Mouse (Mus musculus): Measurements from ENCODE around the gene Syt3. TPM values are rescaled to one million over a fixed set of nuclear protein-coding genes. Genes with fewer than 3 reads are reported as not detected.

Gene Syt3
- polyA plus RNA-seq, 1 experiment from 2014 or later, result 0.57 TPM

DNA sequence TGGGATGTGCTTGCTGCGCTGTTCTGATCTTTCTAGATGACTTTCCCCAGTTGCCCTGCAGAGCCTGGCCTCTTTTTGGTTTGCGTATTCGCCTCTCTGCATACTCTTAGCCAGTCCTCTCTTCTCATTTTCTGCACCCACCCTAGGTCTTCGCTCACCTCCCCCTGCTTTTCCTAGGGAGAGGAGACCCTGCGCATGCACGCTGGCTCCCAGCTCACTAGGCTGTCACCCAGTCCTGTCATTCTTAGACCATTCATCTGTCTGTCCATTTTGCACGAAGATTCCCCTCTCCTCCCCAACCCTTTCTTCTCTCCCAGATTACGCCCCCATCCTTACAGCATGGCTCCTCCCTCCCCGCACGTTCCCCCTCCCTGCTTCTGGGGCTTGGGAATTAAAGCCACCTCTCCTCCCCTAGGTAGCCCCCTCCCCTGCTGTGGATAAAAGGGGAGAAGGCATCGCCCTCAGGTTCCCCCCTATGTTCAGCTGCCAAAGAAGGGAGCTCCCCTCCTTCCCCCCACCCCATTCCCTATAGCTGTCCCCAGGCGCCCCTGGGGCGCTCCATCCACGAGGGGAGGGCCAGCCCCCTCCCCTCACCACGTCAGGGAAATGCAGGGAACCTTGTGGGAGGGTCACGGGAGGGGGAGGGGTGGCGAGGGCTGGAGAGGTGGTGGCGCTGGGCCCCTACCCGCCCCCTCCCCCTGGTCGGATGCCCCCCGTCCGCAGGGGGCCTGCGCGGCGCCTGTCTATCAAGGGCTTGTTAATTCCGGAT is 24.8 kb upstream of the Syt3 start:
- WGBS, result 7% methylated on average over 21 of the region's 26 CpGs
- Histone ChIP-seq H3K9ac (ENCODE audit: low read length) (peak overlapping the region; percentile 80), H3K27ac (replicated peaks in 1 of 2; ENCODE audit: control insufficient read depth in 1 of 2, insufficient read depth in 1 of 2, low read depth in 2 of 2, low read length in 2 of 2) (peak overlapping the region in 1 of 2 experiments; percentile 66; a peak in 2 of 4 replicates), H3K4me3 (ENCODE audit: control insufficient read depth in 1 of 2, insufficient read depth in 1 of 2, low read depth in 1 of 2, low read length in 2 of 2) (peak overlapping the region; percentile 13 to 50), H3K4me2 (ENCODE audit: low read length) (peak overlapping the region; percentile 93), H3K9me3 (ENCODE audit: control insufficient read depth, low read length) (no peaks in the 10 kb centered on the region), H3K36me3 (ENCODE audit: control insufficient read depth, insufficient read depth, low read length) (no peaks in the 10 kb centered on the region), H3K27me3 (ENCODE audit: control insufficient read depth, insufficient read depth, low read length) (peaks cover 70% of the 10 kb centered on the region), H3K4me1 (ENCODE audit: control insufficient read depth in 2 of 2, insufficient read depth in 2 of 2, low read length in 2 of 2) (peaks cover 27 to 31% of the 10 kb centered on the region in 2 experiments)
- ATAC-seq (ENCODE audit: insufficient number of reproducible peaks, insufficient read depth, low FRiP score, low read depth), result no peak

- ATAC-seq (ENCODE audit: insufficient number of reproducible peaks, insufficient read depth, low FRiP score, low read depth), result peak; percentile 82
- peak overlapping the region; percentile 60 to 66; a peak in 3 of 4 replicates for H3K27ac ChIP-seq (replicated peaks in 1 of 2; ENCODE audit: control insufficient read depth in 1 of 2, insufficient read depth in 1 of 2, low read depth in 2 of 2, low read length in 2 of 2)
- WGBS, result under 1% methylated on average over 53 of the region's 54 CpGs
- H3K36me3 ChIP-seq (ENCODE audit: control insufficient read depth, insufficient read depth, low read length), result no peaks in the 10 kb centered on the region
- peaks cover 60% of the 10 kb centered on the region for H3K27me3 ChIP-seq (ENCODE audit: control insufficient read depth, insufficient read depth, low read length)
- peak overlapping the region; percentile 50 to 58 for H3K4me3 ChIP-seq (ENCODE audit: control insufficient read depth in 1 of 2, insufficient read depth in 1 of 2, low read depth in 1 of 2, low read length in 2 of 2)
- peaks cover 27 to 31% of the 10 kb centered on the region in 2 experiments for H3K4me1 ChIP-seq (ENCODE audit: control insufficient read depth in 2 of 2, insufficient read depth in 2 of 2, low read length in 2 of 2)
- H3K9me3 ChIP-seq (ENCODE audit: control insufficient read depth, low read length), result no peaks in the 10 kb centered on the region
- peak overlapping the region; percentile 93 for H3K4me2 ChIP-seq (ENCODE audit: low read length)
- peak overlapping the region; percentile 80 for H3K9ac ChIP-seq (ENCODE audit: low read length)
These were observed 23.8 kb upstream of the Syt3 start for GRCm38 (mm10) chr7:44359908-44360672.

- 12% methylated on average over 21 of the region's 21 CpGs for WGBS
- H3K27ac ChIP-seq (replicated peaks in 1 of 2; ENCODE audit: control insufficient read depth in 1 of 2, insufficient read depth in 1 of 2, low read depth in 2 of 2, low read length in 2 of 2), result no peak overlapping the region
- H3K9ac ChIP-seq (ENCODE audit: low read length), result no peak overlapping the region
- H3K36me3 ChIP-seq (ENCODE audit: control insufficient read depth, insufficient read depth, low read length), result no peaks in the 10 kb centered on the region
- H3K9me3 ChIP-seq (ENCODE audit: control insufficient read depth, low read length), result no peaks in the 10 kb centered on the region
- H3K4me1 ChIP-seq (ENCODE audit: control insufficient read depth in 2 of 2, insufficient read depth in 2 of 2, low read length in 2 of 2), result peaks cover 27 to 31% of the 10 kb centered on the region in 2 experiments
- peaks cover 53% of the 10 kb centered on the region for H3K27me3 ChIP-seq (ENCODE audit: control insufficient read depth, insufficient read depth, low read length)
- H3K4me3 ChIP-seq (ENCODE audit: control insufficient read depth in 1 of 2, insufficient read depth in 1 of 2, low read depth in 1 of 2, low read length in 2 of 2), result peak overlapping the region; percentile 50 to 58; a peak in 2 of 4 replicates
- ATAC-seq (ENCODE audit: insufficient number of reproducible peaks, insufficient read depth, low FRiP score, low read depth), result no peak
- peak overlapping the region; percentile 93 for H3K4me2 ChIP-seq (ENCODE audit: low read length)
These were observed 23.1 kb upstream of the Syt3 start for GRCm38 (mm10) chr7:44360792-44361301.

GRCm38 (mm10) chr7:44372678-44373077 is 11.2 kb upstream of the Syt3 start:
- Histone ChIP-seq H3K27ac (replicated peaks in 1 of 2; ENCODE audit: control insufficient read depth in 1 of 2, insufficient read depth in 1 of 2, low read depth in 2 of 2, low read length in 2 of 2) (no peak overlapping the region), H3K4me2 (ENCODE audit: low read length) (no peak overlapping the region), H3K4me1 (ENCODE audit: control insufficient read depth in 2 of 2, insufficient read depth in 2 of 2, low read length in 2 of 2) (peaks cover 10% of the 10 kb centered on the region in 2 experiments; a peak in 2 of 4 replicates), H3K27me3 (ENCODE audit: control insufficient read depth, insufficient read depth, low read length) (no peaks in the 10 kb centered on the region), H3K4me3 (ENCODE audit: control insufficient read depth in 1 of 2, insufficient read depth in 1 of 2, low read depth in 1 of 2, low read length in 2 of 2) (no peak overlapping the region), H3K9me3 (ENCODE audit: control insufficient read depth, low read length) (no peaks in the 10 kb centered on the region), H3K9ac (ENCODE audit: low read length) (no peak overlapping the region), H3K36me3 (ENCODE audit: control insufficient read depth, insufficient read depth, low read length) (no peaks in the 10 kb centered on the region)
- no peak for ATAC-seq (ENCODE audit: insufficient number of reproducible peaks, insufficient read depth, low FRiP score, low read depth)
- WGBS, result 83% methylated on average over 8 of the region's 8 CpGs

DNA sequence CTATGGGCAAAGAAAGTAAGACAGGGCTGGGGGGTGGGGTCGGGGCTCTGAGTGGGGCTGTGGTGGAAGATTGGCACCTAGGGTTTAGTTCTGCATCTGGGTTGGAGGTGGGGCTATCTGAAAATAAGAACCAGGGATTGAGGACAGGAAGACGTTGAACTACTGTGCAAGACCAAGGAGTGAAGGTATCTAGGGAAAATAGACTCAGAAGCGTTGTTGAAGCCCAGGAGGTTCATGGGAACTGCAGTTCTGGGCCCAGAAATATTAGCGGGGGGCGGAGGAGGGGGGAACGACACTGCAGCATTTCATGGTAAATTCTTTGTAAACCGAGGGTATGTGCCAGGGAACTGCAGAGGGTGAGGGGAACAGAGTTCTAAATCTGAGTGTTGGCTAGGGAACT is 10.4 kb upstream of the Syt3 start:
- peak overlapping the region; percentile 85 for H3K4me2 ChIP-seq (ENCODE audit: low read length)
- peak overlapping the region; percentile 54 to 60 for H3K4me3 ChIP-seq (ENCODE audit: control insufficient read depth in 1 of 2, insufficient read depth in 1 of 2, low read depth in 1 of 2, low read length in 2 of 2)
- H3K27ac ChIP-seq (replicated peaks in 1 of 2; ENCODE audit: control insufficient read depth in 1 of 2, insufficient read depth in 1 of 2, low read depth in 2 of 2, low read length in 2 of 2), result peak overlapping the region in 1 of 2 experiments; percentile 12; a peak in 1 of 4 replicates
- no peak for ATAC-seq (ENCODE audit: insufficient number of reproducible peaks, insufficient read depth, low FRiP score, low read depth)
- no peaks in the 10 kb centered on the region for H3K9me3 ChIP-seq (ENCODE audit: control insufficient read depth, low read length)
- peaks cover 13 to 15% of the 10 kb centered on the region in 2 experiments for H3K4me1 ChIP-seq (ENCODE audit: control insufficient read depth in 2 of 2, insufficient read depth in 2 of 2, low read length in 2 of 2)
- H3K9ac ChIP-seq (ENCODE audit: low read length), result peak overlapping the region; percentile 71
- H3K36me3 ChIP-seq (ENCODE audit: control insufficient read depth, insufficient read depth, low read length), result no peaks in the 10 kb centered on the region
- 11% methylated on average over 7 of the region's 7 CpGs for WGBS
- H3K27me3 ChIP-seq (ENCODE audit: control insufficient read depth, insufficient read depth, low read length), result no peaks in the 10 kb centered on the region

GRCm38 (mm10) chr7:44373889-44374652 is 9.8 kb upstream of the Syt3 start:
- Histone ChIP-seq H3K4me2 (ENCODE audit: low read length) (peak overlapping the region; percentile 85), H3K27ac (replicated peaks in 1 of 2; ENCODE audit: control insufficient read depth in 1 of 2, insufficient read depth in 1 of 2, low read depth in 2 of 2, low read length in 2 of 2) (peak overlapping the region; percentile 12 to 45; a peak in 2 of 4 replicates)

GRCm38 (mm10) chr7:44374756-44375155 is 9.1 kb upstream of the Syt3 start:
- Histone ChIP-seq H3K9me3 (ENCODE audit: control insufficient read depth, low read length) (no peaks in the 10 kb centered on the region), H3K9ac (ENCODE audit: low read length) (peak overlapping the region; percentile 71), H3K4me1 (ENCODE audit: control insufficient read depth in 2 of 2, insufficient read depth in 2 of 2, low read length in 2 of 2) (peaks cover 15 to 17% of the 10 kb centered on the region in 2 experiments), H3K27me3 (ENCODE audit: control insufficient read depth, insufficient read depth, low read length) (no peaks in the 10 kb centered on the region), H3K4me3 (ENCODE audit: control insufficient read depth in 1 of 2, insufficient read depth in 1 of 2, low read depth in 1 of 2, low read length in 2 of 2) (peak overlapping the region; percentile 60 to 80), H3K27ac (replicated peaks in 1 of 2; ENCODE audit: control insufficient read depth in 1 of 2, insufficient read depth in 1 of 2, low read depth in 2 of 2, low read length in 2 of 2) (no peak overlapping the region), H3K36me3 (ENCODE audit: control insufficient read depth, insufficient read depth, low read length) (no peaks in the 10 kb centered on the region), H3K4me2 (ENCODE audit: low read length) (peak overlapping the region; percentile 85)
- 8% methylated on average over 5 of the region's 5 CpGs for WGBS
- ATAC-seq (ENCODE audit: insufficient number of reproducible peaks, insufficient read depth, low FRiP score, low read depth), result no peak

More at GRCm38 (mm10) chr7:44373889-44374652, 9.8 kb upstream of the Syt3 start:
- no peaks in the 10 kb centered on the region for H3K27me3 ChIP-seq (ENCODE audit: control insufficient read depth, insufficient read depth, low read length)
- peak overlapping the region; percentile 60 to 80 for H3K4me3 ChIP-seq (ENCODE audit: control insufficient read depth in 1 of 2, insufficient read depth in 1 of 2, low read depth in 1 of 2, low read length in 2 of 2)
- peaks cover 15 to 17% of the 10 kb centered on the region in 2 experiments for H3K4me1 ChIP-seq (ENCODE audit: control insufficient read depth in 2 of 2, insufficient read depth in 2 of 2, low read length in 2 of 2)
- under 1% methylated on average over 19 of the region's 19 CpGs for WGBS
- H3K9me3 ChIP-seq (ENCODE audit: control insufficient read depth, low read length), result no peaks in the 10 kb centered on the region
- H3K9ac ChIP-seq (ENCODE audit: low read length), result peak overlapping the region; percentile 71
- no peaks in the 10 kb centered on the region for H3K36me3 ChIP-seq (ENCODE audit: control insufficient read depth, insufficient read depth, low read length)
- peak; percentile 79 for ATAC-seq (ENCODE audit: insufficient number of reproducible peaks, insufficient read depth, low FRiP score, low read depth)
